Mouse (Mus musculus) hindbrain, embryonic 13.5 days (tissue): ENCODE data around the gene Eif2d. TPM values are rescaled to one million over a fixed set of nuclear protein-coding genes. Genes with fewer than 3 reads are reported as not detected.
"Not testable (repeated sequence)": the region's sequence is repeated elsewhere in the genome, so short reads cannot be mapped to it uniquely, and the experiment has no call there.

ENCODE experiments used
- ATAC-seq: fragments of 200-750 bp; cut with Nextera tagmentation; 2 replicates; pipeline ENCODE4 v1.8.0; 2017; ENCODE audit warnings: moderate TSS enrichment; ENCODE audit not compliant: low FRiP score
- H3K27ac ChIP-seq: fragments of 300-500 bp; sonication (generic); 2 replicates; pipeline ENCODE4 v1.5.1; 2015; ENCODE audit warnings: inconsistent platforms, mild to moderate bottlenecking, moderate library complexity
- H3K27me3 ChIP-seq: fragments of 300-500 bp; sonication (generic); 2 replicates; pipeline ENCODE4 v1.6.1; 2015; ENCODE audit warnings: mild to moderate bottlenecking, inconsistent platforms
- H3K36me3 ChIP-seq: fragments of 300-500 bp; sonication (generic); 2 replicates; pipeline ENCODE4 v1.6.1; 2015; ENCODE audit warnings: mild to moderate bottlenecking, inconsistent platforms
- H3K4me1 ChIP-seq: fragments of 300-500 bp; sonication (generic); replicated peaks from 2 replicates; pipeline ENCODE4 v1.6.1; 2015; ENCODE audit warnings: inconsistent platforms
- H3K4me2 ChIP-seq: fragments of 300-500 bp; sonication (generic); 2 replicates; pipeline ENCODE4 v1.6.1; 2015; ENCODE audit warnings: inconsistent platforms, mild to moderate bottlenecking, moderate library complexity
- H3K4me3 ChIP-seq: fragments of 300-500 bp; sonication (generic); 2 replicates; pipeline ENCODE4 v1.5.1; 2015; ENCODE audit warnings: mild to moderate bottlenecking, inconsistent platforms
- H3K9ac ChIP-seq: fragments of 300-500 bp; sonication (generic); 2 replicates; pipeline ENCODE4 v1.6.1; 2015; ENCODE audit warnings: mild to moderate bottlenecking, inconsistent platforms
- H3K9me3 ChIP-seq: fragments of 300-500 bp; sonication (generic); 2 replicates; pipeline ENCODE4 v1.6.1; 2016; ENCODE audit warnings: inconsistent platforms
- WGBS: fragments of 180-500 bp; shearing (Covaris S2); methylation state at CpG from one replicate; pipeline ENCODE4 v1.1.7; 2015; 5-methylcytosine and 5-hydroxymethylcytosine counted together
- polyA plus RNA-seq: library from polyadenylated mRNA; unstranded; fragments of >200 nt; fragmentation: Nextera tagmentation; extraction: Ambion mirVana; gene quantifications from 2 replicates; pipeline ENCODE4 v1.2.1, GENCODE M21; 2015

The Eif2d gene
- polyA plus RNA-seq, 1 experiment from 2014 or later = 52.8 TPM

DNA sequence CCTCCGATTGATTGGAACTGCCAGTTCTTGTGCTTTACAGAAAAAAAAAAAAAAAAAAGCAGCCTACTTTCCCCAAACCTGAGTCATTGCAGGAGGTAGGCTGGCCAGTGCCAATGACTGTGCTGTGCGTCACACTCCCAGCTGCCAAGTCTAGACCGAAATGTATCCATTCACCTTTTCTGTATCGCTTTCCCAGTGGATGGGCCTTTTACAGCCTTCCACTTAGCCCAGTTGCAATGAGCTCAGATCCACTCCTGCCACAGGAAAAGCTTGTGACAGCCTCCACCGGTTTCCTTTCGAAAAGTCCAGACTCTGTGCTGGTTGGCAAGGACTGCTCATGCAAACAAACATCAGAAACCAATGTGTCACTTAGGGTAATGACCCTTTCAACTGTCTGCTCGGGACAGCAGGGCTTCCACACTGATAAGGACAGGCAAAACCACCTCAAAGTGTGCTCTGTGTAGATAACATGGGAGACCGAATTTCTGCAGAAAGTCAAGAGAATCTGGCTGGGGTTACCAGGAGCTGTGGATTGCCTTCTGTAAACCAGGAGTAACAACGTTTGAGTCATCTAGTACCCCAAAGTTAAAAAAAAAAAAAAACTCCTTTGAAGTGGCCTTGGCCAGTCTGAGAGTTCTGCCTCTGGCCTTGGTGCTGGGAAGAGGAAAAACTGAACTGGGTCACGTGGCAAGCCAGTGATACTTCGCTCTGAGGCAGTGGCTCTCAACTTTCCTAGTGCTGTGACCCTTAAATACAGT lies 26.8 kb upstream of the Eif2d start:
- Histone ChIP-seq H3K9ac (no peak overlapping the region), H3K27ac (no peak overlapping the region), H3K27me3 (no peaks in the 10 kb centered on the region), H3K4me2 (no peak overlapping the region), H3K9me3 (no peaks in the 10 kb centered on the region), H3K4me1 (no peaks in the 10 kb centered on the region), H3K4me3 (no peak overlapping the region), H3K36me3 (peaks cover 42% of the 10 kb centered on the region)
- ATAC-seq = no peak; the same call in 1 of the 2 replicates
- 84% methylated on average over 11 of the region's 11 CpGs for WGBS

DNA sequence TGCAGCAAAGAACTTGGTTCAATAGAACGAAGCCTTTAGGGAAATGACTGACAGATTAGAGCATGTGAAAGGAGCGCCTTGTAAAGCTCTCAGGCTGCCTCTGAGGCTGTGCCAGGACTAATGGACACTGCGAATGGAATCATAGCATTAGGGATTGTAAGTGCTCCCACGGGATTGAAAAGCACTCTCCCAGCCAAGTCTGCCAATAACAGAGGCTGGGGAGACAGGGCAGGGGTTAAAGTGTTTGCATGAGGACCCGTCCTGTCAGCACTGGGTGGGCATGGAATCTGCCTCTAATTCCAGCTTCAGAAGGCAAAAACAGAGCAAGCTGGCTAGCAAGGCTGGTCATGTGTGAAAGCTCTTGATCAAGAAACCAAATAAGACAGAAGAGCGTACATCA lies 18.8 kb upstream of the Eif2d start:
- WGBS = 41% methylated on average over 6 of the region's 6 CpGs
- Histone ChIP-seq H3K4me1 (peaks cover 42% of the 10 kb centered on the region), H3K4me2 (peak overlapping the region; percentile 80), H3K27me3 (no peaks in the 10 kb centered on the region), H3K36me3 (peaks cover 20% of the 10 kb centered on the region), H3K4me3 (peak overlapping the region; percentile 7; the same call in 1 of the 2 replicates), H3K9ac (peak overlapping the region; percentile 58; the same call in 1 of the 2 replicates), H3K27ac (peak overlapping the region; percentile 64; the same call in 1 of the 2 replicates), H3K9me3 (no peaks in the 10 kb centered on the region)
- no peak for ATAC-seq

DNA sequence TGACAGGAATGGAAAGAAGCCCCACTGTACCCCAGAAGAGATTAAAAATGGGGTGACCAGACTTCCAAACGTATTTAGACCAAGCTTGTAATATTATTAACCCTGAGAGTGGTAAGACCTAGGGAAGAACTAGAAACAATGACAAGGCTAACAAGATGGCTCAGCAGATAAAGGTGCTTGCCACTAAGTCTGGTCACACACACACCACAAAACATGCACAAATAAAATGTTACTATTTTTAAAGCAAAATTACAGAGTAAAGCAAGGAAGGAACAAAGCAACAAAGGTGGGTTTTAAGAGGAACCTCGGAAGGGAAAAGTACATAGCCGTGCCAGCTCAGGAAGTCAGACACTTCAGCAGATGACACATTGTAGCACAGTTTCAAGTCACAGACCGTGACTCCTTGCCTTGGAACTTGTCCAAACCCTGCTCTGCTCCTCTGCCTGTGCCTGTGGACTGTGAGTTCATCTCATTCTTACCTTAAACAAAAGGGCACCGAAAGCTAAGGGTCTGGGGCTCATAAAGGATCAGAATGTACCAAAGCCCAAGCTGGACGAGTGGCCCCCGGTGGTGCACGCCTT lies 17.9 kb upstream of the Eif2d start:
- Histone ChIP-seq H3K9ac (peak overlapping the region; percentile 47), H3K27me3 (no peaks in the 10 kb centered on the region), H3K27ac (peak overlapping the region; percentile 64), H3K9me3 (no peaks in the 10 kb centered on the region), H3K4me2 (peak overlapping the region; percentile 80; the same call in 1 of the 2 replicates), H3K4me3 (peak overlapping the region; percentile 7; the same call in 1 of the 2 replicates), H3K36me3 (peaks cover 12% of the 10 kb centered on the region), H3K4me1 (peaks cover 43% of the 10 kb centered on the region)
- WGBS = 57% methylated on average over 8 of the region's 8 CpGs
- no peak for ATAC-seq

DNA sequence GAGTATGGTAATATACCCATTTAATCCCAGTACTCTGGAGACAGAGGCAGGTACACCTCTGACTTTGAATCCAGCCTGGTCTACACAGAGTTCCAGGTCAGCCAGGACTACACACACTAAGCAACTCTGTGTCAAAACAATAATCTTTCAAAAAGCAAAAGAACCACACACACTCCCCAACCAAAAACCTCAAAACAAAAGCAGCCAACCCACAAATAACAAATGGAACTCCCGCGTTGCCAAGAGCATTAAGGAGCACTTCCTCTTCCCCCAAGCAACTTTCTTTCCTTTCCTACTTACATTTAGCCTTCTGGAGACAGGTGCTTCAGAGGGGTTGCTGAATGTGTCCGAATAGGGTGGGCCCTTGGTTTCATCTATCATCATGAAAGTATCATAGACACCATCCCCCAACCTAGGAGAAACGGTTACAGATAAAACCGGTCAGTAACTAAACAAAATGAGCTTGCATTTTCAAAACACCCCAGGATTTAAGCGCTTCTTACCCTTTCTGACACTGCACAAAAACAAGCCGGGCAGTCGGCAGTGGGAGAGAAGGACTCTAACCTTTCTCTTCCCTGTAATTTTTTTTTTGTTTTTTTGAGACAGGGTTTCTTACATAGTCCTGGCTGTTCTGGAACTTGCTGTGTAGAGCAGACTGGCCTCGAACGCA lies 16.9 kb upstream of the Eif2d start:
- peak overlapping the region; percentile 77; the same call in 1 of the 2 replicates for H3K4me3 ChIP-seq
- WGBS = 79% methylated on average over 10 of the region's 10 CpGs

DNA sequence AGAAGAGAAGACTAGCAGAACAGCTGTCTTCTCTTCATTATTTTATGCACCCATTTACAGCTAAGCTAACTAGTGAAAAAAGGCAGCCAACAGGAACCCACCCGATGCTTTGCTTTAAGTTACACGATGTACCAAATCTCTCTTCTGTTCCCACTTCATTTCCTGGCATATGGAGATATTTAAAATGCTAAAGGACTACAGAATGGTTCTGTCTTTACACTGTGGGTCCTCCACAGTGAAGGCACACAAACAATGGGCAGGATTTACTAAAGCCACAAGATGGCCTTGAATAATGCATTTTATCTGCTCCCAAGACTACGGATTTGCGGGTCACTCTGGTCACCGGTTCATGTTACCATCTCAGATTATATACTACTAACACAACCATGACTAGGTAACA lies 15.9 kb upstream of the Eif2d start:
- WGBS = 10% methylated on average over 5 of the region's 5 CpGs
- ATAC-seq = no peak
- peak overlapping the region; percentile 80 for H3K4me2 ChIP-seq
- H3K4me1 ChIP-seq = peaks cover 43% of the 10 kb centered on the region
- peaks cover 2% of the 10 kb centered on the region; the same call in 1 of the 2 replicates for H3K36me3 ChIP-seq
- peak overlapping the region; percentile 77 for H3K4me3 ChIP-seq
- no peaks in the 10 kb centered on the region for H3K27me3 ChIP-seq
- no peak overlapping the region for H3K27ac ChIP-seq
- peak overlapping the region; percentile 63 for H3K9ac ChIP-seq
- H3K9me3 ChIP-seq = no peaks in the 10 kb centered on the region

More for the DNA sequence above, 16.9 kb upstream of the Eif2d start:
- peaks cover 2% of the 10 kb centered on the region; the same call in 1 of the 2 replicates for H3K36me3 ChIP-seq
- H3K27me3 ChIP-seq = no peaks in the 10 kb centered on the region
- H3K4me1 ChIP-seq = peaks cover 43% of the 10 kb centered on the region
- H3K9me3 ChIP-seq = no peaks in the 10 kb centered on the region
- no peak overlapping the region for H3K27ac ChIP-seq
- no peak for ATAC-seq
- H3K9ac ChIP-seq = no peak overlapping the region; the same call in 1 of the 2 replicates
- peak overlapping the region; percentile 80 for H3K4me2 ChIP-seq

DNA sequence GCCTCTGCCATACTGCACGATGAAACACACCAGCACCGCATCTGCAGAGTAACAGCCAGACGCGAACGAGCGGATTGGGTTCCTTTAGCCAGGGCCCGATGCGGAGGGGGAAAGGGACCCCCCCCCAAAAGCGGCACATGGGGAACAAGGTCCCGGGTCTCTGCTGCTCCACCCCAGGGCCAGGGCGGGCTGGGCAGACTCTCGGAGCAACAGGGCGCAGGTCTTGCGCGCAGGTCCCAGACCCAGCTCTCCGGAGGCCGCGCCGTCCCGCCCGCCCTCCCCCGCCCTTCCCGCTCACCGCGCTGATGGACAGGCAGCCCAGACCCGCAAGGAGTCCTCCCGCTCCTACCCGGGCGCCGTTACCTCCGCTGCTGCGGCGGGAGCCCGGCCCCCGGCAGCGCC lies 15.3 kb upstream of the Eif2d start:
- H3K9me3 ChIP-seq = no peaks in the 10 kb centered on the region
- WGBS = 0% methylated on average over 34 of the region's 36 CpGs
- ATAC-seq = peak; percentile 92
- H3K9ac ChIP-seq = peak overlapping the region; percentile 84
- peaks cover 2% of the 10 kb centered on the region; the same call in 1 of the 2 replicates for H3K36me3 ChIP-seq
- no peaks in the 10 kb centered on the region for H3K27me3 ChIP-seq
- peak overlapping the region; percentile 93 for H3K27ac ChIP-seq
- peak overlapping the region; percentile 77 for H3K4me3 ChIP-seq
- peaks cover 43% of the 10 kb centered on the region for H3K4me1 ChIP-seq
- H3K4me2 ChIP-seq = peak overlapping the region; percentile 80

DNA sequence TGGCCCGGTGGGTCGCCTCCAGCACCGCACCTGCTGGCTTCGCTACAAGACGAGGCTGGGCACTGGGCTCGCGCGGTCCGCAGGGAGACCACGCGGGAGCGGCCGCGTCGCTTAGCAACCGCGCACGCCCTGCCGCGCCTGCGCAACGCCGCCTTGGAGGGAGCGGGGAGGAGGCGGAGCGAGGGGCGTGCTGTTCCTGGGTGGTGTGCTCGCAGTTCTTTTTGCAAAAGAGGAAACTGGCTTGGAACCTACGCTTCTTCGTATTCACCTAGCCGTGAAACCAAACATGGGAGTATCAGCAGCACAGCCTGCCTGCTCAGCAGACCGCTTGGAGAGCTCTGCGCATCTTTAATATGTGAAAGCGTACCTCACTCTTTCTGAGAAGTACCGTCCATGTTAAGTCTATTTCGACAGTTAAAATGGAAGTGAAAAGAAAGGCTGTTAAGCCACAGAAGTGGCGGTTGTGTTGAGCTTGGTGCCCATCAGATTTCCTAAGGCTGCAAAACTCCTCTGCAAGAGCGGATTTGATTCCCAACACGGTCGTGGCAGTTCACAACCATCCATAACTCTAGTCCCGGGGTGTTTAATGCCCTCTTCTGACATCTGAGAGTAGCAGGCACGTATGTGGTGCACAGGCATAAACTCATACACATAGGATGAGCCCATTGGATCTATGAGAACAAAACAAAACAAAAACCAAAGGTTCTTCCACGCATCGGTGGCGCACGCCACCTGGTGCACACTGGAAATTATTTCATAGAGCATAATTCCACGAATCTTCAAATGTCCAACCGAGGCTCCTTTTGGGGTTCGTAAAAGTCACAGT lies 14.6 kb upstream of the Eif2d start, which contains the start of gene Dyrk3:
Gene Dyrk3, minus strand, starts transcription at position 150 of the 826 bp plus-strand sequence.
- WGBS = 5% methylated on average over 48 of the region's 49 CpGs
- peak within 1 kb of the TSS; percentile 84 for H3K9ac ChIP-seq

DNA sequence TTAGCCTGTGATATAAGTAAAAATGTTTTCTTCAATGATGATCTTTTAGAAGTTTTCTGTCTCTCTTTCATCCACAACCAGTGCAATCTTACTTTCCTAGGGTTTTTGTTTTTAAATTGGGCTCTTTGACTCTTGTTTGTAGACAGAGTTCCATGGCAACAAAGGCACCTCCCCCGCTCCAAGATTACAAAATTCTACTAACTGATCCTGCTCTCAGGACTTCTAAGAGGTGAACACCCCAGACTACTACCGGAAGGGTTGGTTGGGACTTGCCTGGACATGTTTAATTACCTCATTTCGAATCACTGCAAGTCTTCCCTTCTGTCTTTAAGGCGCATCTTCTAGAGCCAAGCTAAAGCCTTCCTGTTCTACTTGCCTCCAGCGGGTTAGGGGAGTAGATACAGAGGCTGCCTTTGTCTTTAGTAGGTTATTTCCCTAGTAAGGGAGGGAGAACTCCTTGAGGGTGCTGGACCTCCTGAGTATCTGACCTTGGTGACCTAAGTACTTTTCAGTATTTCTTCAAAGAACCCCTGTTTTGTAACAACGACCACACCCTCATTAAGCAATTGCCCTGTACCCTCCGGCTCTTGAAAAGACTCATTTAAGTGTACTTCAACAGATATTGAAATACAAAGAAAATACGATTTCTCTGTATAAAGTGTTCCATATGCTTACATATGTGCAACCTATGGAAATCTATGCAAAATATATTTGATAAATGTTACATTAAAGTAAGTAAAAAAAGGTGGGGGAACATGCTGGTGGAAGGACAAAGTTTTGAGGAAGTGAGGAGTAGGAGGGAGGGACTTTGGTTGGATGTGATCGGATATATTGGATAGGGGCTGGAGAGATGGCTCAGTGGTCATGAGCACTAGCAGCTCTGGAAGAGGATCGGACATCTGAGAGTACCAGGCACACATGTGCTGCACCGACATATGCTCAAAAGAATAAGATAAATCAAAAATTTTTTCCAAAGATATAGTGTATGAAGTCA lies 13.6 kb upstream of the Eif2d start:
- WGBS = 81% methylated on average over 11 of the region's 11 CpGs
- Histone ChIP-seq H3K9me3 (no peaks in the 10 kb centered on the region), H3K36me3 (no peaks in the 10 kb centered on the region), H3K4me1 (peaks cover 38% of the 10 kb centered on the region), H3K4me3 (peak overlapping the region; percentile 77), H3K9ac (no peak overlapping the region), H3K27ac (no peak overlapping the region), H3K27me3 (no peaks in the 10 kb centered on the region), H3K4me2 (peak overlapping the region; percentile 80)
- no peak for ATAC-seq

More for the DNA sequence above, 14.6 kb upstream of the Eif2d start, which contains the start of gene Dyrk3:
- no peaks in the 10 kb centered on the region for H3K27me3 ChIP-seq
- peaks cover 43% of the 10 kb centered on the region for H3K4me1 ChIP-seq
- H3K9me3 ChIP-seq = no peaks in the 10 kb centered on the region
- peak; percentile 98 for ATAC-seq
- H3K36me3 ChIP-seq = no peaks in the 10 kb centered on the region; the same call in 1 of the 2 replicates
- peak within 1 kb of the TSS; percentile 80 for H3K4me2 ChIP-seq
- H3K27ac ChIP-seq = peak within 1 kb of the TSS; percentile 93
- H3K4me3 ChIP-seq = peak within 1 kb of the TSS; percentile 77

DNA sequence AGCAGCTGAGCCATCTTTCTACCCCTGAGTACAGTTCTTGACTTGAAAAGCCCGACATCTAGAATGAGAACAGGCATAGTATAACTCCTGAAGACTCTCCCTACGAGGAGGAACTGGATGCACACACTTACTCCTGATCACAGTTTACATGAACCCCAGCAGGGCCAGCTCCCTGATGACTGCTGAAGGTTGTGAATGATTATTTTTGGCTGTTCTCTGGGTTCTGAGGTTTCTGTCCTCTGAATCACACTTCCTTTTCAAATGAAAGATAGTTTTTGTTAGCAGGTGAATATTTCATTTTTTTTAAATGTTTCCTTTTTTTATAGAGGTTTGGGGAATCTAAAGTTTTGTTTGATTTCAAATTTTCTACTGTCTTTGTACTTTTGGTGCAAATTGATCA lies 11.5 kb upstream of the Eif2d start:
- Histone ChIP-seq H3K4me3 (no peak overlapping the region), H3K4me1 (peaks cover 17% of the 10 kb centered on the region), H3K27ac (no peak overlapping the region), H3K27me3 (no peaks in the 10 kb centered on the region), H3K4me2 (no peak overlapping the region), H3K36me3 (no peaks in the 10 kb centered on the region), H3K9me3 (no peaks in the 10 kb centered on the region), H3K9ac (no peak overlapping the region)
- WGBS = 71% methylated on average over 2 of the region's 2 CpGs
- no peak for ATAC-seq

DNA sequence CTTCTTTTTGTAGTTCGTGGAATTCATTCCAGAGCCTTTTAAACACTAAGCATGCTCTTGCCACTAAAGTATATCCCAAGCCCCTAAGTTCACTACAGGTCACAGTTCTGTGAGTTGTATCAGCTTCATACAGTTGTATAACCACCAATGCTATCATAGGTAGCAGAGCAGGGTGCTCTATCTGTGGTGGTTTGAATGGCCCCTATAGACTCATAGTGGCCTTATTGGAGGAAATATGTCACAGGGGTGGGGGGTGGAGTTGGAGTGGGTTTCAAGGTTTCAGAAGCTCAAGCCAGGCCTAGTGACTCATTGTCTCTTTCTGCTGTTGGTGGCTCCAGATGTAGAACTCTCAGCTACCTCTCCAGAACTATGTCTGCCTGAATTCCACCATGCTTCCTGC lies 10.5 kb upstream of the Eif2d start:
- no peak for ATAC-seq
- H3K27ac ChIP-seq = no peak overlapping the region
- H3K9ac ChIP-seq = no peak overlapping the region
- no peak overlapping the region for H3K4me2 ChIP-seq
- peaks cover 9% of the 10 kb centered on the region for H3K4me1 ChIP-seq
- H3K9me3 ChIP-seq = no peaks in the 10 kb centered on the region
- H3K27me3 ChIP-seq = no peaks in the 10 kb centered on the region
- H3K4me3 ChIP-seq = no peak overlapping the region
- WGBS = 75% methylated on average over 1 of the region's 1 CpGs
- H3K36me3 ChIP-seq = no peaks in the 10 kb centered on the region

DNA sequence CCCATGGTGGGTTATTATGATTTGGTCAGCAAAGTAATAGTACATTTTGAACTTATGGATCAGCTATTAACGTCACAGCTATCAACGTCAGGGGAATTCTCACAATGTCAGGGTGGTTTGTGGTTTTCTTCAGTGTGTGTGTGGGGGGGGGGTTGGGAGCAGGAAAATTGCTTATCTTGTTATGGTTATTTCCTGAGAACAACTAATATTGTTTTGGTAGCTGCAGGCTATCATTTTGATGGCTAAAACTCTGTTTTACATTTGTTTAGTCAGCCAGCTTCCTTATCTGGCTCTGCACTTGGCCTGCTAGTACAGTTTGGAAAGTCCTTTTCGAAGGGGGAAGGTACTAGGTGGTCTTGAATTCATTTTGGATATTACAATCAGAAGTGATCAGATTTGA lies 7.8 kb upstream of the Eif2d start:
- not testable (repeated sequence) for ATAC-seq, H3K9ac ChIP-seq, H3K4me2 ChIP-seq, H3K4me1 ChIP-seq, H3K36me3 ChIP-seq, H3K9me3 ChIP-seq, H3K27me3 ChIP-seq, H3K27ac ChIP-seq, H3K4me3 ChIP-seq
- 92% methylated on average over 3 of the region's 3 CpGs for WGBS
